In genomic region chr8:95127658-95128057, GRCm38 (mm10) we compare ENCODE assay signal across 16 mouse cellular contexts. TPM values are rescaled to one million over a fixed set of nuclear protein-coding genes. Genes with fewer than 3 reads are reported as not detected.
DNase-seq lines count a peak whose midpoint lies in the region; ATAC-seq and TF ChIP-seq lines count a peak whose summit lies in the region.
"Had no signal": no experiment of that assay in that cellular context is flagged by ENCODE, and none has a peak within 500 bp of the region (broad histone marks: within the 10 kb centered on the region; RNA-seq: fewer than 3 reads in every experiment).

No protein-coding gene starts in this region.

- H3K9ac ChIP-seq in lung, postnatal 0 days (replicated peaks; ENCODE audit: low read depth), result no peak overlapping the region
- peak overlapping the region; percentile 13; the same call in 1 of the 2 replicates for H3K9ac ChIP-seq in hindbrain, embryonic 13.5 days
- H3K9ac ChIP-seq: liver, embryonic 14.5 days had no signal

- H3K9me3 ChIP-seq in lung, postnatal 0 days (ENCODE audit: low read length), result no peaks in the 10 kb centered on the region
- no peaks in the 10 kb centered on the region for H3K9me3 ChIP-seq in hindbrain, embryonic 13.5 days

- DNase-seq in heart, adult 11 months, result peak; percentile 97
- DNase-seq in heart, adult 18-20 months, result no peak
- no peak for DNase-seq in lung, postnatal 0 days (ENCODE audit: low spot score)
- no peak for DNase-seq in lung, adult 2 months
- DNase-seq in retina, postnatal 1 day, result peak; percentile 31
- no peak for DNase-seq in cerebellum, adult 9-10 months
- no peak for DNase-seq in cerebellum, adult 8-10 months
- DNase-seq: cerebellum, adult 18-20 months; gastrocnemius, adult 2 months; layer of hippocampus, adult 9-11 months; thymus, adult 18-20 months had no signal

- TF ChIP-seq CTCF in lung, postnatal 0 days (IDR thresholded peaks at IDR 0.05), result no peak
- no peak for TF ChIP-seq CTCF in lung, adult 2 months (IDR thresholded peaks at IDR 0.05; ENCODE audit: insufficient read depth, low read length)

- H3K4me3 ChIP-seq in lung, postnatal 0 days (ENCODE audit: low read depth, low read length), result no peak overlapping the region
- H3K4me3 ChIP-seq in lung, adult 2 months (replicated peaks; ENCODE audit: extremely low read depth, low read depth, low read length), result no peak overlapping the region
- H3K4me3 ChIP-seq in hindbrain, embryonic 13.5 days, result no peak overlapping the region
- H3K4me3 ChIP-seq: gastrocnemius, adult 2 months; myocyte had no signal

- no peak overlapping the region for H3K4me2 ChIP-seq in lung, postnatal 0 days (replicated peaks; ENCODE audit: low read depth, low read length)
- no peak overlapping the region for H3K4me2 ChIP-seq in hindbrain, embryonic 13.5 days
- H3K4me2 ChIP-seq: heart, embryonic 11.5 days had no signal

- peaks cover 11% of the 10 kb centered on the region; the same call in 1 of the 2 replicates for H3K36me3 ChIP-seq in lung, postnatal 0 days (ENCODE audit: insufficient read depth, low read length)
- H3K36me3 ChIP-seq in hindbrain, embryonic 13.5 days, result peaks cover 42% of the 10 kb centered on the region

- TF ChIP-seq POLR2A in lung, adult 2 months (IDR thresholded peaks at IDR 0.05; ENCODE audit: borderline replicate concordance, extremely low read depth, low read depth, low read length), result no peak

- ATAC-seq in lung, postnatal 0 days, result peak; percentile 16; the same call in 1 of the 2 replicates
- no peak for ATAC-seq in hindbrain, embryonic 13.5 days (ENCODE audit: low FRiP score)
- ATAC-seq: inflammation-experienced regulatory T-cells, adult 6 months had no signal

- TF ChIP-seq EP300 in lung, postnatal 0 days (IDR thresholded peaks at IDR 0.05), result no peak

- H3K27ac ChIP-seq in lung, postnatal 0 days (ENCODE audit: low read length), result no peak overlapping the region
- H3K27ac ChIP-seq in hindbrain, embryonic 13.5 days, result no peak overlapping the region
- H3K27ac ChIP-seq: gastrocnemius, adult 2 months; liver, embryonic 14.5 days had no signal

- H3K4me1 ChIP-seq in lung, postnatal 0 days (ENCODE audit: insufficient read depth, low read depth, low read length), result no peaks in the 10 kb centered on the region
- peaks cover 6% of the 10 kb centered on the region for H3K4me1 ChIP-seq in lung, adult 2 months (ENCODE audit: control insufficient read depth, insufficient read depth, low read length)
- H3K4me1 ChIP-seq in hindbrain, embryonic 13.5 days (replicated peaks), result peaks cover 8% of the 10 kb centered on the region; the same call in 1 of the 2 replicates

- 64% methylated on average over 9 of the region's 9 CpGs for WGBS in lung, postnatal 0 days
- WGBS in lung, adult 2 months, result 74% methylated on average over 9 of the region's 9 CpGs
- 53% methylated on average over 9 of the region's 9 CpGs for WGBS in hindbrain, embryonic 13.5 days

- no peaks in the 10 kb centered on the region for H3K27me3 ChIP-seq in lung, postnatal 0 days (replicated peaks; ENCODE audit: insufficient read depth, low read length)
- H3K27me3 ChIP-seq in hindbrain, embryonic 13.5 days, result no peaks in the 10 kb centered on the region

RNA-seq across cellular contexts. Expression of gene Katnb1, which starts 46.7 kb away (rescaled TPM):
- total RNA-seq in heart, adult 18-20 months (2021), result 1 to 10 TPM; 4.8 to 5.1 TPM
- 10.4 and 10.8 TPM in 2 replicates for polyA plus RNA-seq in lung, postnatal 0 days (2015; fragmentation: Nextera tagmentation; extraction: Ambion mirVana)
- polyA plus RNA-seq in lung, adult 2 months (2012; rRNA removed), result 18.4 and 20.0 TPM in 2 replicates
- 38.4 and 38.8 TPM in 2 replicates for polyA plus RNA-seq in hindbrain, embryonic 13.5 days (2015; fragmentation: Nextera tagmentation; extraction: Ambion mirVana)

Comparison
In these comparisons a context has a peak if more than half of its experiments do, and no peak if none do; other contexts are left out.
1. DNase-seq: peak in heart, adult 11 months (single experiment) and retina, postnatal 1 day (single experiment); none in heart, adult 18-20 months (0 of 2), lung, postnatal 0 days (single experiment), lung, adult 2 months (single experiment), cerebellum, adult 9-10 months (single experiment) and cerebellum, adult 8-10 months (single experiment).